ENCODE assay signal across 1 mouse cellular context in the genomic region with DNA sequence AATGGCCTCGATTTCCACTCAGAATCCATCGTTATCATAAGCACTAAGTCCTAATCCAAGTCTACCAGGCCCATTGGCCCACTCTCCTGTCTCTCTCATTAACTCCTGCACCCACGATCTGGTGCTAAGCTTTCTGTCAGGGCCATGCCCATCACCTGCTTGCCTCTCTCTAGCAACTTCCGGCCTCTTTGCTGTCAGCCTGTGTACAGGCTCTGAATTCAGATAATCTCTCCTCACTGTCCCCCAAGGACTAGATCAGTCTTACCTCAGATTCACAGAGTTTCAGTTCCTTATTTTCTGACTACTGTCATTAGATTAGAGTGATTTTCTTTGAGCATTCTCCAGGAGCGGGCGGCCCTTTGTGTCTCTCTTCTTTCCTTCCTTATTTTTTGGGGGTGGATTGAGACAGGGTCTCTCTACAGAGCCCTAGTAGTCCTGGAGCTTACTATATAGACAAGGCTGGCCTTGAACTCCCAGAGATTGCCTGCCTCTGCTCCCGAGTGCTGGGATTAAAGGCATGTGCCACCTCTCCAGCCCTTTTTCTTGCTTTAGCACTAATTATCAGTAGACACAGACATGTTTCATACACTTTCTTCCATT.
TF ChIP-seq lines count a peak whose summit lies in the region.

No protein-coding gene starts in this region.

TF ChIP-seq in MEL, 35 proteins besides CTCF, POLR2A, EP300 and RAD21:
- TF ChIP-seq GATA1 (IDR thresholded peaks at IDR 0.05; ENCODE audit: low read depth, low read length) (peak; percentile 65), SIN3A (IDR thresholded peaks at IDR 0.05; ENCODE audit: low read length) (peak; percentile 71), KAT2A (conservative IDR thresholded peaks at IDR 0.05; ENCODE audit: low read depth, low read length) (no peak), GABPA (IDR thresholded peaks at IDR 0.05; ENCODE audit: low read depth, low read length) (no peak), TAL1 (IDR thresholded peaks at IDR 0.05; ENCODE audit: low read length) (peak; percentile 8; the same call in 1 of the 2 replicates), RCOR1 (IDR thresholded peaks at IDR 0.05; ENCODE audit: low read depth, low read length) (peak; percentile 92), MXI1 (IDR thresholded peaks at IDR 0.05; ENCODE audit: low read depth, low read length) (peak; percentile 40; the same call in 1 of the 2 replicates), TBP (IDR thresholded peaks at IDR 0.05; ENCODE audit: low read depth, low read length) (0 out of 2 replicates have a peak, but pooled peaks have one; percentile 34), MAFK (IDR thresholded peaks at IDR 0.05; ENCODE audit: borderline replicate concordance, low read depth, low read length) (no peak), UBTF (IDR thresholded peaks at IDR 0.05; ENCODE audit: borderline replicate concordance, insufficient read depth, low read depth, low read length) (no peak), ELF1 (IDR thresholded peaks at IDR 0.05; ENCODE audit: low read depth, low read length) (peak; percentile 71), CHD2 (IDR thresholded peaks at IDR 0.05; ENCODE audit: low read length) (no peak), ZNF384 (IDR thresholded peaks at IDR 0.05; ENCODE audit: low read depth, low read length) (no peak), HCFC1 (IDR thresholded peaks at IDR 0.05; ENCODE audit: low read depth, low read length) (peak; percentile 28; the same call in 1 of the 2 replicates), TCF12 (IDR thresholded peaks at IDR 0.05; ENCODE audit: low read depth, low read length) (peak; percentile 39; the same call in 1 of the 2 replicates), MYC (IDR thresholded peaks at IDR 0.05; ENCODE audit: low read depth, low read length) (peak; percentile 66; the same call in 1 of the 2 replicates), ETS1 (IDR thresholded peaks at IDR 0.05; ENCODE audit: low read depth, low read length) (0 out of 2 replicates have a peak, but pooled peaks have one; percentile 49)
